Mouse (Mus musculus) left cerebral cortex, postnatal 25 days (tissue): ENCODE measurements at regions not wholly inside any gene's neighbourhood (a gene's known extent, or its start where the extent isn't known, plus 50 kb on each side); places are given as distances from the start of the nearest gene placed in this dataset.

Experiments
- DNase-seq, 2 experiments: peaks; one replicate each; pipeline ENCODE4 v3.0.0; 2022; ENCODE audit warnings: low spot score in 2 of 2, mixed read lengths in 1 of 2
- intact Hi-C: fragments of 180-260 bp; cut with DNase I; formaldehyde crosslinking; loops from one replicate; pipeline ENCODE4 v1.15.1; 2025

DNA sequence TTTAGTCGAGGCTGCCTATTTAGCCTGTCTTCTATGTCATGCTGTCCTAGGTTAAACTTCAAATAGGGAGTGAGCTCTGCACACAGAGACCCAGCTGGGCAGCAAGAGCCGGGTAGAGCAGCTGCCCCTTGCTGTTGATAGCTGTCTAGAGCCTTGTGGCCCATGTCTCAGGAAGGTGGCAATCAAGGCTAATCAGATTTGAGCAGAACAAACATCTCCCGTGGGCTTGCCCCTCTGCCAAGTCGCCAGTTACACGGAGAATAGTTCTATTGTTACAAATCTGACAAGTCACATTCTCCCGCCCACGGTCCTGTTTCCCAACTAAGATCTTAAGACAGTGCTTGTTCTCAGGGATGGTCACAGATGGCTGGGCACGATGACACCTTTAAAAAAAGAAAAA, 171.4 kb downstream of the Irx2 start:
- intact Hi-C loops = no loop called here

DNA sequence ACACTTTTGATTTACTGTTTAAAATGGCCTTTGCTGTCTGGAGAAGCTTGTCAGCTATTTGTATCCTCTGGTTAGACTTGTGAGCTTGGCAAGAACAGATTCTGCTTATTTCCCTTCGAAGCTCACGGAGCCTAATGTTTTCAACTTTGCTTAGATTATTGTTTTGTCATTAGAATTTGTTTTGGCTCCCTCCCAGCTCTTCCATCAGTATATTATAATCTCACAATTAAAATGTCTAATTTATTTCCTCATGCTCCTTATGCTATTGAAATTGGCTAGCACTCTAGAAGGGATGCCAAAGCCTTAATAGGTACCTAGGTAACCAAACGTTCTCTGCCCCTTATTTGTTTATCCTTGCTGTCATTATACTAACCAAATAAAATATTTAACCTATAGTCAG, 171.9 kb downstream of the Irx2 start:
- DNase-seq = no peak
- intact Hi-C loops = no loop called here

More for the DNA sequence above, 171.4 kb downstream of the Irx2 start:
- peak; percentile 10 to 66 for DNase-seq

DNA sequence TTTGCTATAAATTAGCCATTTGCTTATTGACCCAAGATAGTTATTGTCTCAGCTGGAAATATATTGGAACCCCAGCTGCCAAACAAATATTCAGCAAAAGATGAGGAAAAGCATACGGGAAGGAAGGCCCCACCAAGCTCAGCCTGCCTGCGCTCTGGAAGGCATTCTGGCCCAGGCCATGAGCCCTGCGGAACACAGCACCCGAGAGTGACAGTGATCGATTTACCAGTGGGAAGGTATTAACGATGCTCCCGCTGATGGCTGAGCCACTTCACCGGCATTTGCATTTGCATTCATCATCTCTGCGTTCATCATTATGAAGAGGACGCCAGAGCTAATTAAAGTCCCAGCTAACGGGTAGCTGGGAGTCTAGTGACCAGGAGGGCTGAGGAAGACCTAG, 174.8 kb downstream of the Irx2 start:
- intact Hi-C loops = no loop called here

DNA sequence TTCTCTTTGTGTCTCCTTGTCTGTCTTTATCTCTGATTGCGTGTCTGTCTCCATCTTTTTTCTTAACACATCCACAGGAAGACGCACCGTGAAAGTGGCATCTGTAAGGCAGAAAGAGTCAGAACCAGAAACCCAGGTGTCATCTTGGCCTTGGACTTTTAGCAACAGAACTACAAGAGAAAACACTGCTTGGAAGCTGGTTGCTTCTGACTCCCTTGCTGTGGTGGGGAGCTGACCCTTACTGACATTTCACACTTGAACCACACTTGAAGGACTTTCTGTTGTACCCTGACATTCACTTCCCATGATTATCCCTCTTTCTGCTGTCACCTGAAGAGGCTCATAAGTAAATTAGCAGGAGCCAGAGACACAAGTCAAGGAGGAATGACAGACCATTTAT, 180.6 kb downstream of the Irx2 start:
- no peak for DNase-seq
- intact Hi-C loops = no loop called here

More for the DNA sequence above, 174.8 kb downstream of the Irx2 start:
- no peak for DNase-seq

DNA sequence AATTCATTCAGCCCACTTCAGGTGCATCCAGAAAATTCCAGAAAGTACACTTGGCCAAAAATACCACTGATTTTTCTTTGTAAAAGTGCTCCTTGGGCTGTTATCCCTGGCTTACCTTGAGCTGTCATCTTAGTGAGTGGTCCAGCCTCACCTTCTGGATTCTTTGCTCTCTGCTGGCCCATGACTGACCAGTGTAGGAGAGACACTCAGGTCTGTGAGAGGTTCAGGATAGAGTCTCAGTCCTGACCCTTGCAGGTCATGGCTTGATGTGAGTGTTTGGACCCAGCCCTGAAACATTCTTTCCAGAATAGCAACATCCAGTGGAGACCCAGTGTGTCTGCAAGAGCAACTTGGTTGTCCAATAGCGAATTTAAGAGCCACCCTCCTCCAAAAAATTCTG, 182.0 kb downstream of the Irx2 start:
- no peak for DNase-seq
- intact Hi-C loops = no loop called here

DNA sequence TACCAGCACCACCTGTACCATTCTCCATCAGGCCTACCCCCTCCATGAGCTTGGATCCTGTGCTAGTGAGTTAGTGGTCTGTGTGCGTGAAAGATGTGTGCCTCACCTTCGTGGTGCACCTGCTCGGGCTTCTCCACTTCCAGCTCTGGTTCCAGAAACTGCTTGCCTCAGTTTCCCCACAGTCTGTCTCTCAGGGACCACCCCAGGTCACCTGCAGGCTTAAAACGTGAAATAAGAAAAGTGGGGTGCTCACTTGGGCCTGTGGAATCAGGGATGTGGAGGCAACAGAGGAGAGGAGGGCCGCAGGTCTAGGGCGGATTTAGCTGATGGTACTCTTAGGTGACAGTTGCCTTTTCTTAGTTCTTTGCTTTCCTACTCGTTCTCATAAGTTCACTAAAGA, 186.0 kb downstream of the Irx2 start:
- no peak for DNase-seq
- intact Hi-C loops = no loop called here

DNA sequence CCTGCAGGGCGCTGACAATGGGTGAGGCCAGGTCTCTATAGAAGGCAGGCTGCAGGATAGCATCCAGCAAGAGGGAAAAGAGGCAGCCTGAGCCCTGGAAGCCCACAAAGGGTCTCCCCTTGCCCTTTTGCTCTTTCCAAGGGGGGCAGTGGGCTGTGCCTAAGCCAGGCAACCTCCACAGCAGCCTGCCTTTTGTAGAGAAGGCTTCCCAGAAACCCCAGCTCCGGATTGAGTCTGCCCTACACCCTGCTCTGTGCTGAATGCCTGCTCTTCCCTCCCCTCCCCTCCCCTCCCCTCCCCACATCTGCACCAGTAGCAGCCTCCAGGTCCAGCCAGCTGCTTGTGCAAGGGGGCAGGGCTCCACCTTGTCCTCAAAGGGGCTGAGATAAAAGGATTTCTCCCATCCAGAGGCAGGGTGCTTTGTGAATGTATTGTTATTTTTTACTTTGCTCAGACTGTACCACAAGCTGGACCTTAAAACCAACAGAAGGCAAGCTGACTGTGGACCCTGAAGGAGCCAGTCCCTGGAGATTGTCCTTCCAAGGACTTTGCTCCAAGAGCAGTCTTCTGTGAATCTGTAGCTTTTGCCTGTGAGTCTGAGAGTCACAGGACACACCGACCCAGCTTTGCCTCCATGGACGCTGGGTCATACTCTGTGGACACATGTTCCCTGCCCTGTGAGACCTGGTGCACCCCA, 186.8 kb downstream of the Irx2 start:
- no peak for DNase-seq
- intact Hi-C loops = no loop called here

DNA sequence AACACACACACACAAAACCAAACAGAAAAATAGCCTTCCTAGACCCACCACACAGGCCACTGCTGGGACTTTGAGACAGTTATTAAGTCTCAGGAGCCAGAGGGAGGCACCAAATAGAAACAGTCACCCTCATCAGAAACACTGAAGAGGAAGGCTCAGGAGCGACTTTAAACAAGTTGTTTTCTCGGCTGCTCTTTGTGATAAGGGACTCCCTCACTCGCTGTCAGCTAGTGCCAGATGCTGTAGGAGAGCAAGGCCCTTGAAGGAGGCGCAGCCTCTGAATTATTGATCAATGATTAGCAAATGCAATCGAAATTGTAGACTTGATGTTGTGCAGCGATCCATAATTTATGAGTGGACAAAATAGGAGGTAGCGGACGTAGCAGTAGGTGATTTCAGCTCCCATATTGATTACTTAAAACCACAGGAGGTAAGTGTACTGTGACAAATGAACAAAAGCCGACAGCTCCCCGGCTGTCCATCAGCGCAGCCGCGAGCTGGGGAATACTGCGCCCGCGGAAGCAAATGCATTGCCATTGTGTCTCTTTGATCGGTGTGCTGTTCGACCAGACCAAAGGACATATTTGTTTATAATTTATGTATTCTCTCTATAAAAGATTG, 187.4 kb downstream of the Irx2 start:
- intact Hi-C loops = no loop called here
- DNase-seq = no peak

DNA sequence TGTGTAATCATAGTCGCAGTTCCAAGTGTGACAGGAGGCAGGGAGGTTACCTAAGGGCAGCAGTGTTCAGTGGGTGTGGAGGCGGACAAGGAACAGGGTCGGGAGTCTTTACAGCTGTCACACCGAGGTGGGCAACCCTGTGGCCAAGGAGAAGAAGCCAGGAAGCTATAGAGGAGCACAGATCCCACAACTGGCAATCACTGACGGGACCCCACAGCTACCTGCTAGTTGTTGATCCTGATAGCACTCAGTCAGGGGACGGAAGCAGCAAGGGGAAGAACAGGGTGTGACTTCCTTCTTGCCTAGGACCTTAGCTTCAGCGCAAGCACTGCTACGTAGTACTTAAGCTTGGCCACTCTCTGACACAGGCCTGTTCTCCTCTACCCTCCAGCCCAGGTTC, 188.2 kb downstream of the Irx2 start:
- intact Hi-C loops = no loop called here
- DNase-seq = no peak

DNA sequence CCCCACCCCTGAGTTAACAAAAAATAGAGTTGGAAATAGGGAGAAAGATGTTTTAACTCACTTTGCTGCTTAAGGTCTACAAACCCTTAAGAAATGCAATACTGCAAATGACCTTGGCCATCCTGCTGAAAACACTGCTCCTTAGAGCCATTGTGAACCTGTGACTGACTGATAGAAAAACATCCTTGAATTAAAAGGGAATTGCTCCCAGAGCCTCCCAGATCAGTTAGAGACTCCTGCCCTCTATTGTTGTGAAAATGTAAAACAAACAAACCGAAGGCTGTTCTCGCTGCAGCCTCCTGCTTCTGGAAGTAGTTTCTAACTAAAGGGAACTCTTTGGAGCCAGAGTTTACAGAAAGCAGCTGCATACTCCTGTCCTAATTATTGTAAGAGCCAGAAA, 188.9 kb downstream of the Irx2 start:
- intact Hi-C loops = no loop called here
- DNase-seq = no peak

DNA sequence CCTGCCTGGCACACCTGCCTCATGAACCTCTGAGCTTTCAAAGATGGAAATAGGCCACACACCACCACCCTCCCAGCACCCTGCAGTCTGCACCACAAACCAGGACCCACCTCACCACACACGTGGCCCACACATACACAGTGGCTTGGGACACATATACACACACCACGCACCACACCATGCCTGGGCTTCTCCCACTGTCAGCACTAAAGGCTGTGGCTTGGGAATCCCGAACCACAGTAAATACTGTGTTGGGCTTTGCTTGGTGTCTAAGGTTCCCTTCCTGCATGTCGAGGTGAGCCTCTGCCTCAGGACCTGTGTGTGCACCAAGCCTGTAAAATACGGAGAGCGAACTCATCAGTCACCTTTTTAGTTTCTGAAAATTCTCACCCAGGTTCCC, 189.3 kb downstream of the Irx2 start:
- intact Hi-C loops = no loop called here
- no peak for DNase-seq

DNA sequence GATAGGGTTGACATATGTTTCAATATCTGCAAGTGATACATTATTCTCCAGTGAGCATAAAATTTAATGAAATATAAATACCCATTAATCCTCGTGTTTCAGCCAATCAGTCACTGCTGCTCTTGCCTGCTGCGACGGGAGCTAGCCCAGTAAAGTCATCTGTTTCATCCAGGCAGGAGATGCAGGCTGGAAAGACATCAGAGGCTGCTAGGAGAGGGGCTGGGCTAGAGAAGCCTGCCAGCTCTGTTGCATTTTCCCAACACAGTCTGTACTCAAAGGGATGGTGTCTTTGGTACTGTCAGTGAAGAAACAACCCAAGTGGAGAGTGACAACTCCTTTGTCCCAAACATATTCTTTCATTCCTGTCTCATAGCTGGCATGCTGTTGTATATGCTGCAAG, 198.0 kb downstream of the Irx2 start:
- intact Hi-C loops = no loop called here
- DNase-seq = no peak

DNA sequence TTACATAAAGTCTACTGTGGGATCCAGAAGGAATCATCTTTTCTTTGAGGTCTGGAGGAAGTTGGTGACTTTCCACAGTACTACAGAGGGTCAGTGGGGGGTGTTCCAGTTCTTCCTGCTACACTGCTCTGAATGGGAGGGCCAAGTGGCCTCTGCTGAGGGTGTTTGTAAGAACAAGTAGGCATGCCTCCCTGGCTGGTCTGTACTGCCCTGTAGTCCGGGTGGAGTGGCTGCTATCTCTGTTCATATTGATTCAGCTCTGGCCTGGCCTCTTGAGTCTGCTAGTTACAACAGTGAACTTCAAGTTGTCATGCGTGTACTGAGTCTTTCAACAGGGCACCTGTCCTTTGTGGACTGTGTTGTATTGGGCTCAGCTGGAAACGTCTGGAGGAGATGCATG, 200.7 kb downstream of the Irx2 start:
- DNase-seq = no peak
- intact Hi-C loops = no loop called here

DNA sequence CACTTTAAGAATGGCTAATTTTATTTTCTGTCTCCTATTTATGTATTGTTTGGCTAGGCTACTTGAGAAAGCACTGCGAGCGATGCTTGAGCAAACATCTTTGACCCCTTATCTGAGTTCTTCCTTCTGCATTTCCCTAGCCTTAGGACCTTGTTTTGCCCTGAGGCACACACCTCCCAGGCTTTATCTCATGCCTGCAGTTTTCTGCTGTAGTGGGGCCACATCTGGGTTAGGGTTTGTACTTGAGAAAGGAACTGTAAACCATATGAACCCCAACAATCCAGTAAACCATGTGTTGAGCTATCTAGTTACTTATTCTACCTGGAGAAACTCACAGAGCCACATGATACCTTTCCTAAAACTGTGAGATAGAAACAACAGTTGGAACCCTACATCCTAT, 204.7 kb downstream of the Irx2 start:
- no peak for DNase-seq
- intact Hi-C loops = no loop called here

DNA sequence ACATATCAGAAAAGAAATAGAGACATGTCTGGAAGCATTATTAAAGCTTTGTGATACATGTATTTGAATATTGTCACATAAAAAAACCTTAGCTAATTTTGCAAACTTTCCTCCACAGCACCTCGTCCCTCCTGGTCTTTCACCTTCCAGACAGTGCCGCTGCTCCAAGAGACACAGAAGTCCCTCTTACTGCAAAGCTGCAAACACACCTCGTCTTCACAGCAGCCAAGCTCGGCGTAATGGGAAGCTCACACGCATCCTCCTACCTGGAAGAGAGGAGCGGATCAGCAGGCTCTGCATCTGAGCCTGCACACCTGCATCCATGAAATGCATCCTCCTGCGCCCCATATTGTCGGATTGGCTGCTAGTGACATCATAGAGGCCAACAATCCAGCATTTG, 208.4 kb downstream of the Irx2 start:
- no peak for DNase-seq
- intact Hi-C loops = no loop called here

DNA sequence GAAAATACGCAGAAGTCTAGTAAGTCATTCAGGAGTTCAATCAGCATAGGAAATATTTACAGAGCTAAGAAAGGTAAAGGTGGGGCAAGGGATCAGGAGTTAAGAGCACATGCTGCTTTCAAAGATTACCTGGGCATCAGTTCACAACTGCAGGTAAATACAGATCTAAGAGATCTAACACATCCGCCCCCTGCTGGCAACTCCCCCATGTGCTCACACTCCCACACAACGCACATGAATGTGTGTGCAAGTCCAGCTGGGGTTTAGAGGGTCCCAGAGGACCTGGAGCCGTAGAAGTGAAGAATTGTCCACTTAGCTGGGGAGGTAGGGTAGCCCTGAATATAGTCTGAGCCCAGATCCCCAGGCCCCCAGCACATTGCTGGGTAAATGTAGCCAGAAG, 219.5 kb downstream of the Irx2 start:
- no peak for DNase-seq
- intact Hi-C loops = no loop called here

DNA sequence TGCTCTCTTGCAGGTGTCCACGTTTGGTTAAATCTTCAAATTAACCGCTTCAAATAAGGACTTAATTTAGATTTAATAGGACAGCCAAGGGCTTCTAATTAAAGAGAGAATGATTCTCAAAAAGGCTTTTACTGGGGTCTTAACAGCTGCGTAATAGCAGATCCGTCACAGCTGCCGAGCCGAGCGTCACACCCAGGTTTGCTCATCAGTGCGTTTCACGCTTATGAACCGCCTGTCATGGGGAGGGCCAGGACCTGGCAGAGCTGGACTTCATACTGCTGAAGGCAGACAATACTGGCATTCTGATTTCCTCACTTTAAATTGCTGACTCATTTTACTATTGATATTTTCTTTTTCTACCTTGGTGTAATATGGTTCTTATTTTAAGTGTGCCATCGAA, 221.2 kb downstream of the Irx2 start:
- no peak for DNase-seq
- intact Hi-C loops = no loop called here

DNA sequence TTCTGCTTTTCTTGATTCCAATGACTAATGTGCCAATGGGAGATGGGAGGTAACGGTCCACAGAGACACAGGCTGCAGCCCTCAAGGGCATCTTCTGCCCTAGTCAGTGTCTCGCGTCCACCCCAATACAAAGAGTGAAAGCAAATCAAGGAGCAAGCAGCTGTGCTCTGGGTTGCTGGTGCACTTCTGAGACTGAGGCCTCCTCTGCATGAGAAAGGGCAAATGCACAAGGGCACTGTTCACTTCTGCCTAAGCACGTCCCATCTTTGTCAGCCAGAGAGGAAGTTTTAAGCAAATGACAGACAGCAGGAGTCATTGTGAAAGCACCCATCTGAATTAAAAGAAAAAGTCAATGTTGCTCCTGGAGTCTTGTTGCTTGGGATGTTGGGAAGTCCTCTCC, 224.3 kb downstream of the Irx2 start:
- intact Hi-C loops = no loop called here
- DNase-seq = no peak

DNA sequence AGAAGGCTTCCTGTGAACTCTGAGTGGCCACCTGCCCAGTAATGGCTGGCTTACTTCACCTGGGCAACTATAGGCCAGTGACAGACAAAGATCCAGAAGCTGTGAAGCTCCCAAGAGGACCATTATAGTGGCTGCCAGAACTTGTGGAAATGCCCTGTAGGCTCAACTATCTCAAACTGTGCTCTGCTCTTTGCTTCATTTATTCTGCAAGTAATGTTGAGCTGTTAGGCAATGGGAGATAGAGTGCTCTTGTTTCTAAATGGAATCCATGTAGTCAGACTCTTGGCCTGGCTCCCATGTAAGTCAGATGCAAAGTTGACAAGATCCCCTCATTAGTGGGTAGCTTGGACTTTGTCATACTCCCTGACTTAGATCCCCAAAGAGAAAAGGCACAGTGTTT, 247.3 kb downstream of the Irx2 start:
- no peak for DNase-seq
- intact Hi-C loops = no loop called here

DNA sequence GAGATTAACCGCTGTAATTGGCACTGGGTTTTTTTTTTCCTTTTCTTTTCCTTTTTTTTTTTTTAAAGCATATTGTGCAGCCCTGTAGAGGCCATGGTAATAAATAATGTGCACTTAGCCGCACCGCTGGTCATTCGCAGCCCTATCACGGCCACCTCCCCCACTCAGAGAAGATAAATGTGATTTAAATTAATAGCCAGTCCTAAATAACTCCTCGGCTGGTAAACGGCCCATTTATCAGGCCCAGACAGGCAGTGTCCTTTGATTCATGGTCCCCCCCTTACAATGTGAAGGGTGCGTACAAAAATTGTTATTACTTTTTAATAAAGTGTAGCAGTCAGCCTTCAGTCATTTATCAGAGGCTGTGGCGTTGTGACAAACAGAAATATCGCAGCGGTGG, 266.4 kb downstream of the Irx2 start:
- intact Hi-C loops = no loop called here
- no peak for DNase-seq

DNA sequence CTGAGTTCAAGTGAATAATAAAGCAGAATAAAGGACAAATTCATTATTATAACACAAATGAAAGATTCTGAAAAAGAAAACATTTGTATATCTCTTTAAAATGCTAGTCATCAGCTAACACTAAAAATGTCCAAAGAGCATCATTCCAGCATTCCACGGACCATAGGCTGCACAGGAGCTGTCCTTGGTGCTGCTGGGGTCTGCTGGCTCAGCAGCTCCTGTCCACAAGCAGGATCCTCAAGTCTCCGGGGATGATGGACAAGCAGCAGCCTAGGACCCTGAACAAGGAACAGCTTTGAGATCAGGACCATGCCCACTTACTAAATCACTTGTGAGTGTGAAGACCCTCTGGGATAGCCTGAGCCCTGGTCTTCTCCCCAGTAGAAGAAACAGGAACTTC, 274.0 kb downstream of the Irx2 start:
- DNase-seq = no peak
- intact Hi-C loops = no loop called here

DNA sequence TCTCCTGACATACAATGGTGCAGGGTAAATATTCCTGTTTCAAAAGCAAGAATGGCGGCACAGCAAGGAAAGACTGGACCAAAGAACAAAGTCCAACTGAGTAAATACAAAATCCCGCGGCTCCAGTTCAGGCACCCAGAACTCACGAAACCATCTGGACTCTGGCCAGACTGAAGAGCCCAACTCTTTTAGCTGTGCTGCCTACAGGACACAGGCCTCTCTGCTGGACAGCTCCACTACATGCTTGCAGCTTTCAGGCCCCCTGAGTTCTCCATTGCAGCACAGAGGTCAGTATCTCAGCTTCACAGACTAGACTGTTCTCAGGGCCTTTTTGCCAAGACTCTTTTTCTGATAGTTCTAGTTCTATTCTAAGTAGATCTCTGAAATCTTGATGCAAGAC, 290.3 kb downstream of the Irx2 start:
- intact Hi-C loops = no loop called here

More for the DNA sequence above, 290.3 kb downstream of the Irx2 start:
- no peak for DNase-seq
